Mouse (Mus musculus) left cerebral cortex, postnatal 25 days (tissue): Measurements from ENCODE around the gene Gm17018. TPM values are rescaled to one million over a fixed set of nuclear protein-coding genes. Genes with fewer than 3 reads are reported as not detected.

Source experiments
- DNase-seq, 2 experiments: peaks; one replicate each; pipeline ENCODE4 v3.0.0; 2022; ENCODE audit warnings: low spot score in 2 of 2, mixed read lengths in 1 of 2
- intact Hi-C: fragments of 180-260 bp; cut with DNase I; formaldehyde crosslinking; loops from one replicate; pipeline ENCODE4 v1.15.1; 2025
- total RNA-seq, 2 experiments: library from RNA; stranded (reverse); gene quantifications; 2 replicates each; pipeline ENCODE4 v1.2.3; 2021

Gene Gm17018
- total RNA-seq, 2 experiments from 2014 or later: 70.4 to 71.2 TPM

DNA sequence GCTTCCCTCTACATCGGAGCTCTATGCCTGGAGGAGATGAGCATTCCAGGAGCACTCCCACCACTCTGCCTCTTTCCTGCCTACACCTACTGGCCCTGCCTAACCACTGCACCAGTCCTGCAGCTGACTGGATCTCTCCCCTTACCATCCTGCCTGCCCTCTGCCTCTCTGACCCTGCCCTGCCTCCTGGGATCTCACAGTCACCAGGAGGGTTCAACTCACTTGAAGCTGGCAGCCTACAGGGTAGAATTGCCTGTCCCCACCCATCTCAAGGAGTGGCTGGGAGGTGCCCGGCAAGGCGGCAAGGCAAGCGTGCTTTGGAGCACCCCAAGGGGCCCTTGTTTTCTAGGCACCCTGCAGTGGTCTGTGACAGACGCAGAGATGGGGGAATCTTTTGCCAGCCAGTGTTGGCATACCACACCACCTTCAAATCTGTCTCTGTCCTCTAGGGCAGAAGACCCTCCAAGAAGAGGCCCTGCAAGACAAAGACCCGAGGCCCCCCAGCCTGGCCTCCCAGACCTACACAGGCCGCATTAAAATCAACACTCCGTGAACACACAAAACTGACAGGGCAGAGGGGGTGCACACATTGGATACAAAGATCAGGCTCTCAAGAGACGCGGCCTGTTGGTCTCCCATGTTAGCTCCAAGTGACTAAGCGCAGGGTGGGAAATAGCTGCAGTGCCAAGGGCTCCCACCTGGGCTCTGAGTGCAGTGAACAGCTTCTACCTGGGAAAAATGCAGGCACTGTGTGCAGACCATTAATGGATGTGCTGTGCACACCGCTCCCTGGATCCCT, 55.2 kb downstream of the Gm17018 start:
- DNase-seq: no peak
- intact Hi-C loops: no loop called here

DNA sequence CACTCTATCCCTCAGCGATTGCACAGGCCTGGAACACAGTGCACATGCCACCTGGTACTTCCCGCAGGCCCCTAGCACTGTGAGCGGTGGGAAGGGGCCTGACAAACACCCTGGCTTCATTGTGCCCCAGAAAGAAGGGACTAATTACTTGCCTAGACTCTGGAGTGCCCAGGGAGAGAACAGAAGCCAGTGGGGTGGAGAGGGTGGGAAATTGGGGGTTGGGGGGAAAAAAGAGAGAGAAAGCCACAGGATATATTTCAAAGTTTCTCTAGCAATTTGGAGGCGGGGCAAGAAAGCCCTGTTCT, 55.8 kb downstream of the Gm17018 start:
- intact Hi-C loops: no loop called here
- DNase-seq: no peak

DNA sequence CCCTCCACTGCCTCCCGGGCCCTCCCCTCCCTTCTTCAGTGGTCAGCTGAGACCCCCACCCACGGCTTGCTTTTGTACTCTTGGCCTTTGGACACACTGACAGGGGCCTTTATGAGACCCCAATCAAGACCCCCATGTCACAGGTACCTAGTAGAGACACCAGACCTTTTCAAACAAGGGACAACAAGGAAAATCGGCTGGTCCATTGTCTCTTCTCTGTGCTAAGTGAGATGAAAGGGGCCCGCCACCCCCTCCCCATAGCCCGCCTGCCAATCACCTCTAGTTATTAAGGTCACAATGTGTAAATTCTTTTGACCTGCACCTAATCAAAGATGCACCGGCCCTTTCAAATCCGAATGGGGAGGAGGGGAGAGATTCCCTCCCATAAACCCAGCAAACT, 56.3 kb downstream of the Gm17018 start:
- intact Hi-C loops: no loop called here
- no peak for DNase-seq

DNA sequence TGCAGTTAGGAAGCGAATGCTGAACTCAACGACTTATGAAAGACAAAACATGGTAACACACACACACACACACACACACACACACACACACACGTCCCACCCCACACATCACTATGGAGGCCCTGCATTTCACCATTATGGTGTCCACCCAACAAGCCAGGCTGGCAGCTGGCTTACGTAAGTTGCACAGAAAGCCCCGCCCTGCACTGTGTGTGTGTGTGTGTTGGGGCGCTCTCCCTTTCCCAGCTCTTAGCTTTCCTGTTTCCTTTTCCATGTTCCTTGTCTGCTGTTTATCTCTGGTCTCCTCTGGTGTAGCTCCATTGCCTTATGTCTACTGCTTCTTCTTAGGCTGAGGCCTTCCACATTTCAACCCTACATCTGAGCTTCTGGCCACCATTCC, 57.8 kb downstream of the Gm17018 start:
- DNase-seq: no peak

DNA sequence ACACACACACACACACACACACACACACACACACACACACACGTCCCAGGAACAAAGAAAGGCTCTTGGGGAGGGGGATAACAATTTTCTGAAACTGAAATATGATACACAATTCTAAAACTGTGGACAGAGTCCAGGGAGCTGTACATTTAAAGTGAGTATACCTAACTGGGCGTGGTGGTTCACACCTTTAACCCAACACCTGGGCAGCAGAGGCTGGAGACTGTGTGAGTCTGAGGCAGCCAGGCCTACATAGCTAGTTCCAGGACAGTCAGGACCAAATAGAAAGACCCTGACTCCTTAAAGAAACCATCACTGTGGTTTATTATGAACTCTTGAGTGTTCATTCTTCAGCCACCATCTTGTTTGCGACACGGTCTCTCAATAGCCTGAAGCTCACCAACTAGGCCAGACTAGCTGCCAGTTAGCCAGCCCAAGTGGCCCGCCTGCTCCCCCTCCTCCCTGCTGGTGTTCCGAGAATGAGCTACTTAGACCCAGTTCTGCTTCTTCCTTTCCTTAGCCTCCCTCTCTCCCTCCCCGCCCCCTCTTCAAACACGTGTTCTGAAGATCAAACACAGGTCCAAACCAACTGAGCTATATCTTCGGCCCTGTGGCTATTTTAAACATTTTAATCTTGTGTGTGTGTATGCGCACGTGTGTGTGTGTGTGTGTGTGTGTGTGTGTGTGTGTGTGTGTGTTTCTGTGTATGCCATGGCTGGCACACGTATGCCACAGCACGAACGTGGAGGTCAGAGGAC, 59.5 kb downstream of the Gm17018 start:
- intact Hi-C loops: no loop called here
- no peak for DNase-seq

More for the DNA sequence above, 57.8 kb downstream of the Gm17018 start:
- intact Hi-C loops: no loop called here

DNA sequence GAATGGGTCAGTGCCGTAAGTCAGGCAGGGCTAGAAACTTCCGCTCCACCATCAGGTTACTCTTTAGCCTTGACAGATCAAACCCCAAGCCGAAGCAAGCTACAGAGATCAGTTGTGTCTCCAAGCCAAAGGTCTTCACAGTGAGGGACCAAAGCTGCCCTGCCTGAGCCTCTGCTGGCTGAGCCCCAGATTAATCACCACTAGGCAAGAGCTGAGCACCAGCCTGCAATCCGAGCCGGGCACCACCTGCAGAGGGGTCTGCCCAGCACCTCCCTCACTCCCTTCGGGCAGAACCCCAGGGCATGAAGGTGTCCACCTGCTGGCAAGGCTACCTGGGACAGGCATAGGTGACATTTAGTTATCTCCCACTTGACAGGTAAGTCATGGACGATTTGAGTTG, 60.6 kb downstream of the Gm17018 start:
- DNase-seq: no peak
- intact Hi-C loops: no loop called here

DNA sequence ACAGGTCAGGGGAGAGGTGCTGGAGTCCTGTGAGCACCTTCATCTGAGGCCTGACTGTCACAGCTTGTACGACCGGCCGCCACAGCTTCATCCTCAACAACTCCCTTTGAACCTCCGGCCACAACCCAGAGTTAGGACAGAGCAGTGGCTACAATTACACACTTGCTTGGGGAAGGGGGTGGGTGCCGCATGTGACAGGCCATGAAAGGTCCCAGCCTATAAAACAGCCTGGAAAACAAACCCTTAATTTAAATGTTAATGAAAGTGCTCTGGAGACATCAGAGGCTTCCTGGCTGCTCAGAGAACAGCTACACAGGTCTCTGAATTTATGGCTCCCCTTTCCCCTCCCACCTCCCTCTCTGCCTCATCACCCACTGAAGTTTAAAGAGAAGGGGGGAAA, 61.7 kb downstream of the Gm17018 start:
- no peak for DNase-seq
- intact Hi-C loops: no loop called here

DNA sequence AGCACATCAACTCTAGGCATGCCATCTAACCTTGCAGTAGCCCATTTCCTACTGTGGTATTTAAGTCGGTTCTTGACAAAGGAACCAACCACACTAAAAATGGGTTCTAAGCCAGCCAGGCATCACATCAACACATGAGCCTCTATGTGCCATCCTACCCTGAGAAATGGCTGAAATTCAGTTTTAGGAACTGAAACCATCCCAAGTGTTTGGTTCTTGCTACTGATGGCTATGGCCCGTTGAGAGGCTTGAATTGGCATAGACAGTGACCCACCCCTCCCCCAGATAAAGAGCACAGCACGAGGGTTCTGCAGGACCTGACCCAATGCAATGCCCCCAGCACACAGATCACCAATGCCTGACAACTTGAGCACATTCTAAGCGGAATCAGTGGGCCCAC, 63.3 kb downstream of the Gm17018 start:
- intact Hi-C loops: no loop called here
- DNase-seq: no peak

DNA sequence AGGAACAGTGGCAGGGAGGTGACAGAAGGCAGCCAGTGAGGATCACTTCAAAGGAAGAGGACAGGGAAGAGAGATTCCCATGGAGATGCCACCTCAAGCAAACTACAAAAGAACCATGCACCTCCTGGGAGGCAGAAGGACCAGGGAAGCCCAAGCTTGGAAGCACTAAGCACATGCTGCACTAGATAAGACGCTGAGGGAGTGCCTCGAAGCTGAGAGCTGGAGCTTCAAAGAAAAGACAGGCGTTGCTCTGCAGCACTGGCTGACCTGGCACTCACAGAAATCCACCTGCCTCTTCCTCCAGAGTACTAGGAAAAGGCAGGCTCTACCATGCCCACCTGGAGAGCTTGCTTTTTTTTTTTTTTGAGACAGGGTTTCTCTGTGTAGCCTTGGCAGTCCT, 66.6 kb downstream of the Gm17018 start:
- no peak for DNase-seq
- intact Hi-C loops: no loop called here

DNA sequence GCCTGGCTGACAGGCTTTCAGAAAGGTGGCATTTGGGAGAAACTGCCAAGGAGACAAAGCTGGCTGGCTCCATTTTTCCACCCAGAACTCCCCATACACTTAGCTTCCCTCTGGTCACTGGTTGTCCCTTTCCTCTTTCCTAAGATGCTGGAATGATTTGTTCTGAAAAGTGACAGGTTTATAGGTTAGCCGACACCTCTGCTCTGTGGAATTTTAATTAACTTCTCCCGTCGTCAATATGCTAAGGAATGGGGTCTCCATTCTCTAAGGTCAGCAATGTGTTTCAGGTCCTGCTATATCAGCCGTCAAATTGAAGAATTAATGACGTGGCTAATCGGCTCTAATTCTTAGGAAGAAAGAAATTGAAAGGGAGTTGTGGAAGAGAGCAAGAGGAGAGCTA, 68.2 kb downstream of the Gm17018 start:
- intact Hi-C loops: no loop called here
- no peak for DNase-seq

DNA sequence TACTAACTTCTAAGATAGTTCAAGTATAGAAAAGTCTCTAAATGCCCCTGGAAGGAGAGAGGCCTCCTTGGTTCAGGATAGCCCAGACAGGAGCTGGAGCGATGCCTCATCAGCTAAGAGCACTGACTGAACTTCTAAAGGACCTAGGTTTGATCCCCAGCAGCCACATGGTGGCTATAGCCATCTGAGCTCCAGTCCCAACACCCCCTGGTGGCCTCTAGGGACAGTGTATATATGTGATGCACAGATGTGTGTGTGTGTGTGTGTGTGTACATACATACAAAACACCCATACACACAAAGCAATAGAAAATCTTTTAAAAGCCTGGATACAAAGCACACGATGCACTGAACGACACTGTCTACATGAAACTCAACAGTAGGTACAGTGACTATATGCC, 68.8 kb downstream of the Gm17018 start:
- intact Hi-C loops: no loop called here
- no peak for DNase-seq

Other genes starting within 250 kb of the Gm17018 start
- 100 to 1,000 TPM; 105 to 107 TPM for gene Btrc, start 196.9 kb upstream of the Gm17018 start, total RNA-seq
- 1 to 10 TPM; 8.6 to 8.7 TPM for gene Poll, start 84 bp upstream of the Gm17018 start, total RNA-seq
- 10 to 100 TPM; 32.9 to 33.5 TPM for gene Fbxw4, start 99.7 kb downstream of the Gm17018 start, total RNA-seq
- gene Fgf8, start 182.3 kb downstream of the Gm17018 start, total RNA-seq: not detected
- gene Npm3, start 189.0 kb downstream of the Gm17018 start, total RNA-seq: 1 to 10 TPM; 7.1 to 7.4 TPM
- 100 to 1,000 TPM; 159 to 160 TPM for gene Mgea5, start 223.2 kb downstream of the Gm17018 start, total RNA-seq